Mouse (Mus musculus): ENCODE results near the gene Ccar1. TPM values are rescaled to one million over a fixed set of nuclear protein-coding genes. Genes with fewer than 3 reads are reported as not detected.
"Not testable (repeated sequence)": the region's sequence is repeated elsewhere in the genome, so short reads cannot be mapped to it uniquely, and the experiment has no call there.

The Ccar1 gene
- polyA plus RNA-seq, 1 experiment, result 78.8 TPM

DNA sequence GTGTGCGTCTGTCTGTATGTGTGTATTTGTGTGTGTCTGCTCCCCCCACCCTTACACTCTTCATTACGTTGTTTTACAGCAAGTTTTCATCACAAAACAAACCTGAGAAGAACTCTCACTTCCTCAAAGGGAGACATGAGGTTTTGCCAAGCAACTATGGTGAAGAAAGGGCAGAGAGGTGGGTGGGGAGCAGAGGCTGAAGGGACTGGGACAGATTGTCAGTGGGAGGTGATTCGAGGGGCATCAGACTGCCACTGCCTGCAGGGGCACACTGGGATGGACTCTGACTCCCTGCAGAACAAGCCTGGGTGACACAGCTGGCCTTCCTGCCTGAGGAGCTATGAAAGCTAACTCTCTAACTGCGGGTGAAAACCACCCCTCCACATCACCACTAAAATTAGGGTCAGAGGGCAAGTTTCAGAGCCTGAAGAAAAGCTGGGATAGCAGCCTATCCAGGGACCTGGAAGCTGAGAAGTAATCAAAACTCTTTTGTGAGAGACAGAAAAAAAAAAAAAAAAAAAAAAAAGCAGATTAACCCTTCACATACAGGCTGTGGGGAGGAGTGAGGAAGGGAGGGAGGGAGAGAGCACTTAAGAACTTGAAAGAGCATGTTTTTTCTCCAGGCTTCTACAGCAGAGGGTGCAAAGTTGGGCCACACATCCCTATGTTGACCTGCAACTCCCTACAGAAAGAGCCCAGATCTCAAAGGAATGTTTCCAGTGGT, 55.0 kb downstream of the Ccar1 start:
- TF ChIP-seq POLR2A (IDR thresholded peaks at IDR 0.05; ENCODE audit: insufficient read depth, low read depth, low read length) (no peak), CTCF (IDR thresholded peaks at IDR 0.05; ENCODE audit: insufficient read depth, low read depth, low read length) (no peak)
- no peak overlapping the region for H3K27ac ChIP-seq (ENCODE audit: insufficient read depth, low read depth, low read length)
- H3K4me1 ChIP-seq (ENCODE audit: control insufficient read depth, insufficient read depth, low read length), result no peaks in the 10 kb centered on the region
- no peak overlapping the region for H3K4me3 ChIP-seq (ENCODE audit: insufficient read depth, low read depth, low read length)
- 40% methylated on average over 4 of the region's 4 CpGs for WGBS

DNA sequence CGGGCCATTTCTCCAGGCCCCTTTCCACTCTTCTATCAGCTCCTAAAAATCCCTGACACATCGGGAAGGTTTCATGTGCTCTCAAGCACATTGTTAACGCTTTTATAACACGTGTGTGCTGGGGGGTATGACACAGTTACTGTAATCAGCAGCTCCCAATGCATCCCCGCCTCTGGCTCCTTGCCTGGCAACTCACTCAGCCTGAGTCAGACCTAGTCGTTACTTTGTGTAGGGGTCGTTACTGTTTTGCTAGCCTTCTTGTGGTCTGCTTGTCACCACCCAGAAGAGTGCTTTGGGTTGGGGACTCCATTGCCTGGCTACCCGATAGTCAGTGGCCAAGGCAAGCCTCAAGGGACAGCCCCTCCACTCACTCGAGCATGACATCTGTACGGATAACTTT, 61.3 kb downstream of the Ccar1 start:
- Histone ChIP-seq H3K4me1 (ENCODE audit: control insufficient read depth, insufficient read depth, low read length) (peaks cover 5% of the 10 kb centered on the region; the same call in 1 of the 2 replicates), H3K27ac (ENCODE audit: insufficient read depth, low read depth, low read length) (no peak overlapping the region), H3K4me3 (ENCODE audit: insufficient read depth, low read depth, low read length) (no peak overlapping the region)
- no peak for TF ChIP-seq CTCF (IDR thresholded peaks at IDR 0.05; ENCODE audit: insufficient read depth, low read depth, low read length)
- TF ChIP-seq POLR2A (IDR thresholded peaks at IDR 0.05; ENCODE audit: insufficient read depth, low read depth, low read length), result no peak
- 64% methylated on average over 10 of the region's 10 CpGs for WGBS

GRCm38 (mm10) chr10:62725771-62726687, 66.1 kb downstream of the Ccar1 start, which contains the start of gene Stox1:
Gene Stox1, minus strand, starts transcription at chr10:62726128.
- 1% methylated on average over 84 of the region's 85 CpGs for WGBS
- peaks cover 5% of the 10 kb centered on the region; the same call in 1 of the 2 replicates for H3K4me1 ChIP-seq (ENCODE audit: control insufficient read depth, insufficient read depth, low read length)
- no peak within 1 kb of the TSS for H3K27ac ChIP-seq (ENCODE audit: insufficient read depth, low read depth, low read length)
- TF ChIP-seq POLR2A (IDR thresholded peaks at IDR 0.05; ENCODE audit: insufficient read depth, low read depth, low read length) (peak; percentile 29; the same call in 1 of the 2 replicates), CTCF (IDR thresholded peaks at IDR 0.05; ENCODE audit: insufficient read depth, low read depth, low read length) (peak; percentile 49)
- peak within 1 kb of the TSS; percentile 58 for H3K4me3 ChIP-seq (ENCODE audit: insufficient read depth, low read depth, low read length)

DNA sequence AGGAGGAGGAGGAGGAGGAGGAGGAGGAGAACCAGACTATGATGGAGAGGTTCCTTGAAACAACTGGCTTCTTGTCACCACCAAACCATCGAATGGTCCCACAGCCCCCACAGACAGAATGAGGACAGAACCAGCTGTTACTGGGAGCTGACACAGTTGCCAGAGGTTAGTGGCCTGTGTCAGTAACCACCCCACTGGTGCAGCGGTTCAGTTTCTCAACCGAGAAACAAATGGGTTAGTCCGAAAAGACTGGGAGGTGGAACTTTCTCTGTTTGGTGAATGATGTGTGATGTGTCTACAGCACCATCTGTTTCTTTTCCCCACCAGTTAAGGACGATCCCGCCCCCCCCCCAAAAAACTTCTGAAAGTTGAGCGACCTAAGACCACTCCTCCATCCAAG, 67.2 kb downstream of the Ccar1 start:
- TF ChIP-seq CTCF (IDR thresholded peaks at IDR 0.05; ENCODE audit: insufficient read depth, low read depth, low read length), result no peak
- TF ChIP-seq POLR2A (IDR thresholded peaks at IDR 0.05; ENCODE audit: insufficient read depth, low read depth, low read length), result no peak
- Histone ChIP-seq H3K4me3 (ENCODE audit: insufficient read depth, low read depth, low read length) (no peak overlapping the region), H3K27ac (ENCODE audit: insufficient read depth, low read depth, low read length) (no peak overlapping the region), H3K4me1 (ENCODE audit: control insufficient read depth, insufficient read depth, low read length) (peaks cover 5% of the 10 kb centered on the region; the same call in 1 of the 2 replicates)
- WGBS, result 33% methylated on average over 7 of the region's 7 CpGs

GRCm38 (mm10) chr10:62722701-62723100, 69.4 kb downstream of the Ccar1 start:
- no peak for TF ChIP-seq POLR2A (IDR thresholded peaks at IDR 0.05; ENCODE audit: insufficient read depth, low read depth, low read length)
- TF ChIP-seq CTCF (IDR thresholded peaks at IDR 0.05; ENCODE audit: insufficient read depth, low read depth, low read length), result no peak
- 35% methylated on average over 4 of the region's 4 CpGs for WGBS
- Histone ChIP-seq H3K4me1 (ENCODE audit: control insufficient read depth, insufficient read depth, low read length) (peaks cover 5% of the 10 kb centered on the region; the same call in 1 of the 2 replicates), H3K4me3 (ENCODE audit: insufficient read depth, low read depth, low read length) (no peak overlapping the region), H3K27ac (ENCODE audit: insufficient read depth, low read depth, low read length) (no peak overlapping the region)

DNA sequence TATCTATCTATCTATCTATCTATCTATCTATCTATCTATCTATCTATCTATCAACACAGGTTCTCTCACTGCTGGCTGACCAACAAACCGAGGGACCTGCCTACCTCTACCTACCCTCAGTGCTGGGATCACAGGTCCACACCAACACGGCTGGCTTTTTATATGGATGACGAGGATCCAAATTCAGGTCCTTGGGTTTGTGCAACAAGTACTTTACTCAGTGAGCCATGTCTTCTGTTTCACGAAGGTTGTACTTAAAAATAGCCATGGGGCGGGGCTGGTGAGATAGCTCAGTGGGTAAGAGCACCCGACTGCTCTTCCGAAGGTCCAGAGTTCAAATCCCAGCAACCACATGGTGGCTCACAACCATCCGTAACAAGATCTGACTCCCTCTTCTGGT, 71.5 kb downstream of the Ccar1 start:
- H3K4me1 ChIP-seq (ENCODE audit: control insufficient read depth, insufficient read depth, low read length); H3K27ac ChIP-seq (ENCODE audit: insufficient read depth, low read depth, low read length); H3K4me3 ChIP-seq (ENCODE audit: insufficient read depth, low read depth, low read length): not testable (repeated sequence)
- WGBS, result 87% methylated on average over 8 of the region's 8 CpGs

DNA sequence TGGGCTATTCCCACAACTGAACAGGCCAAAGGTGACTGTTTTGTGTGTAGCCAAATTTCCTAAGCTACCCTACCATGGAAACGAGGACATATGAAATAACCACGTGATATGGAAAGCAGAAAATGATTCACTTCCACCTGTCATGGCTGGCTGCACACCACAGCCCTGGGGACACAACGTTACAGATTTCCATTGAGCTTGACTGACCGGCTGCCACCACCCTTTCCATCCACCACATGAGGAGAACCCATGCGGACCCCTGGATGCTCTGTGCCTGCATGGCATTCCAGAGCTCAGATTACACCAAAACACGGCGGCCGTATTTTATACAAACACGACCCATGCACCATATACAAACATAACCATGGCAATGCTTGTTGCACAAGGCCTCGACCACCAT, 78.6 kb downstream of the Ccar1 start:
- H3K27ac ChIP-seq (ENCODE audit: insufficient read depth, low read depth, low read length), result no peak overlapping the region
- no peak overlapping the region for H3K4me3 ChIP-seq (ENCODE audit: insufficient read depth, low read depth, low read length)
- TF ChIP-seq POLR2A (IDR thresholded peaks at IDR 0.05; ENCODE audit: insufficient read depth, low read depth, low read length) (no peak), CTCF (IDR thresholded peaks at IDR 0.05; ENCODE audit: insufficient read depth, low read depth, low read length) (no peak)
- WGBS, result 91% methylated on average over 10 of the region's 10 CpGs
- no peaks in the 10 kb centered on the region for H3K4me1 ChIP-seq (ENCODE audit: control insufficient read depth, insufficient read depth, low read length)

DNA sequence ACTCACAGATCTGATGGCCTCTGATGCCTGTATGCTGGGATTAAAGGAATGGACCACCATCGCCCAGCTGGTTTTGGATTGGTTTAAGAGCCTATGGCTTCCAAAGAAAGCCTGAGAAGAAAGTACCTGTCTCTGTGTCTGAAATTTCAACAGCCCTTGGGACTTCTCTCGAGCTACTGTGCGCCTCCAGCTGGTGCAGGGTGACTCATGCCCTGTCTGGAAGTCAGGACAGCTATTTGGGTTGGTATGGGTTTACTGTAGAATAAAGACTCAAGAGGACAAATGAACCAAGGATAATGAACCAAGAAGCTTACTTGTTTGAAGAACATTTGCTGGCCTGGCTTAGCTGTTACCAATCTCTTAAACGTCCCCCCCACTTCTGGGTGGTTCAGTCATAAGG, 88.5 kb downstream of the Ccar1 start:
- Histone ChIP-seq H3K4me3 (ENCODE audit: insufficient read depth, low read depth, low read length) (no peak overlapping the region), H3K4me1 (ENCODE audit: control insufficient read depth, insufficient read depth, low read length) (peaks cover 6% of the 10 kb centered on the region), H3K27ac (ENCODE audit: insufficient read depth, low read depth, low read length) (no peak overlapping the region)
- 56% methylated on average over 4 of the region's 4 CpGs for WGBS
- TF ChIP-seq CTCF (IDR thresholded peaks at IDR 0.05; ENCODE audit: insufficient read depth, low read depth, low read length) (no peak), POLR2A (IDR thresholded peaks at IDR 0.05; ENCODE audit: insufficient read depth, low read depth, low read length) (no peak)

- WGBS, result 78% methylated on average over 4 of the region's 4 CpGs
- Histone ChIP-seq H3K4me1 (ENCODE audit: control insufficient read depth, insufficient read depth, low read length) (peaks cover 6% of the 10 kb centered on the region), H3K4me3 (ENCODE audit: insufficient read depth, low read depth, low read length) (no peak overlapping the region), H3K27ac (ENCODE audit: insufficient read depth, low read depth, low read length) (no peak overlapping the region)
- TF ChIP-seq POLR2A (IDR thresholded peaks at IDR 0.05; ENCODE audit: insufficient read depth, low read depth, low read length) (no peak), CTCF (IDR thresholded peaks at IDR 0.05; ENCODE audit: insufficient read depth, low read depth, low read length) (no peak)
These were observed 89.7 kb downstream of the Ccar1 start for GRCm38 (mm10) chr10:62702436-62702835.

Other genes with a start within 250 kb of the Ccar1 start
- gene Kif1bp, start 213.8 kb downstream of the Ccar1 start, polyA plus RNA-seq (2012; ENCODE audit: insufficient read depth, insufficient read length, low replicate concordance, missing spikeins), result not detected in 2 replicates
- not detected in 2 replicates for gene Ddx21, start 190.0 kb downstream of the Ccar1 start, polyA plus RNA-seq (2012; ENCODE audit: insufficient read depth, insufficient read length, low replicate concordance, missing spikeins)
- gene Ddx50, start 141.1 kb downstream of the Ccar1 start, polyA plus RNA-seq (2012; ENCODE audit: insufficient read depth, insufficient read length, low replicate concordance, missing spikeins), result 321 TPM in 1 of 2 replicates, not detected in the other
- not detected in 2 replicates for gene Stox1, start 66.2 kb downstream of the Ccar1 start, polyA plus RNA-seq (2012; ENCODE audit: insufficient read depth, insufficient read length, low replicate concordance, missing spikeins)
- gene Tet1, start 116.7 kb upstream of the Ccar1 start, polyA plus RNA-seq (2012; ENCODE audit: insufficient read depth, insufficient read length, low replicate concordance, missing spikeins), result not detected in 2 replicates
- not detected in 2 replicates for gene Slc25a16, start 128.3 kb upstream of the Ccar1 start, polyA plus RNA-seq (2012; ENCODE audit: insufficient read depth, insufficient read length, low replicate concordance, missing spikeins)
- not detected in 2 replicates for gene Dna2, start 154.7 kb upstream of the Ccar1 start, polyA plus RNA-seq (2012; ENCODE audit: insufficient read depth, insufficient read length, low replicate concordance, missing spikeins)
- gene Rufy2, start 187.9 kb upstream of the Ccar1 start, polyA plus RNA-seq (2012; ENCODE audit: insufficient read depth, insufficient read length, low replicate concordance, missing spikeins), result not detected in 2 replicates
- 251 TPM in 1 of 2 replicates, not detected in the other for gene Hnrnph3, start 231.9 kb upstream of the Ccar1 start, polyA plus RNA-seq (2012; ENCODE audit: insufficient read depth, insufficient read length, low replicate concordance, missing spikeins)
- gene Pbld2, start 232.0 kb upstream of the Ccar1 start, polyA plus RNA-seq (2012; ENCODE audit: insufficient read depth, insufficient read length, low replicate concordance, missing spikeins), result not detected in 2 replicates

Measured in olfactory bulb, adult 2 months (tissue).